Mouse (Mus musculus) thymus, adult 2 months (tissue): ENCODE results near the gene Cntn3.

Experiments used
- CTCF ChIP-seq: fragments of 200-500 bp; IDR thresholded peaks from 2 replicates; pipeline ENCODE4 v1.5.1; 2012; ENCODE audit warnings: mild to moderate bottlenecking, control low read depth, low read length, moderate library complexity, borderline replicate concordance; ENCODE audit not compliant: control insufficient read depth, poor library complexity, insufficient read depth; ENCODE audit errors: extremely low read depth
- POLR2A ChIP-seq: fragments of 200-500 bp; IDR thresholded peaks from 2 replicates; pipeline ENCODE4 v1.6.1; 2012; ENCODE audit warnings: mild to moderate bottlenecking, low read length, control low read depth, moderate library complexity; ENCODE audit not compliant: control insufficient read depth, poor library complexity, insufficient read depth; ENCODE audit errors: extremely low read depth

DNA sequence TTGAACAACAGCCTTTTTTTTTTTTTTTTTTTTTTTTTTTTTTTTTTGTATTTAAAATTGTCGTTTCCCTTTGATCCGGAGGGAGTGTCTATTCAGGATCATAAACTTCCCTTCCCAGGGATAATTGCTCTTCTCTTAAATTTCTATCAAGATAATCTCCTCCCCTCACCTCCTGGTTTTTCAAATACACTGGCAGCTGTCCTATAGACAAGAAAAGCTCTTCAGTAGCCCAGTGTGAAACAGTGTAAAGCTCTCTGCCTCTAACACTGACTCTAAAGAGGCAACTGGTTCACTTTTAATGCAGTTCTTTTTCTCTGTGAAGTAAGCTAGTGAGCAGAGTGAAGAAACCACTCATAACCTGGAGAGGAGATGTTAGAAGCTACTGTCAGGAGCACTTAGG lies 290.0 kb downstream of the Cntn3 start:
- TF ChIP-seq CTCF (no peak), POLR2A (no peak)
